Mouse (Mus musculus) forebrain, embryonic 13.5 days (tissue): Measurements from ENCODE around the gene Mrpl3. TPM values are rescaled to one million over a fixed set of nuclear protein-coding genes. Genes with fewer than 3 reads are reported as not detected.
"Not testable (repeated sequence)": the region's sequence is repeated elsewhere in the genome, so short reads cannot be mapped to it uniquely, and the experiment has no call there.

Experiments used
- ATAC-seq: fragments of 200-750 bp; cut with Nextera tagmentation; 2 replicates; pipeline ENCODE4 v1.8.0; 2017
- H3K27ac ChIP-seq: fragments of 300-500 bp; sonication (generic); 2 replicates; pipeline ENCODE4 v1.5.1; 2015; ENCODE audit warnings: inconsistent platforms, mild to moderate bottlenecking, moderate library complexity
- H3K27me3 ChIP-seq: fragments of 300-500 bp; sonication (generic); 2 replicates; pipeline ENCODE4 v1.6.1; 2015; ENCODE audit warnings: mild to moderate bottlenecking, inconsistent platforms
- H3K36me3 ChIP-seq: fragments of 300-500 bp; sonication (generic); 2 replicates; pipeline ENCODE4 v1.6.1; 2015; ENCODE audit warnings: mild to moderate bottlenecking, inconsistent platforms; ENCODE audit not compliant: poor library complexity, severe bottlenecking
- H3K4me1 ChIP-seq: fragments of 300-500 bp; sonication (generic); 2 replicates; pipeline ENCODE4 v1.6.1; 2015; ENCODE audit warnings: inconsistent platforms
- H3K4me2 ChIP-seq: fragments of 300-500 bp; sonication (generic); 2 replicates; pipeline ENCODE4 v1.6.1; 2015; ENCODE audit warnings: inconsistent platforms, mild to moderate bottlenecking, moderate library complexity
- H3K4me3 ChIP-seq: fragments of 300-500 bp; sonication (generic); 2 replicates; pipeline ENCODE4 v1.5.1; 2015; ENCODE audit warnings: mild to moderate bottlenecking, inconsistent platforms
- H3K9ac ChIP-seq: fragments of 300-500 bp; sonication (generic); 2 replicates; pipeline ENCODE4 v1.6.1; 2015; ENCODE audit warnings: mild to moderate bottlenecking, inconsistent platforms
- H3K9me3 ChIP-seq: fragments of 300-500 bp; sonication (generic); replicated peaks from 2 replicates; pipeline ENCODE4 v1.6.1; 2016; ENCODE audit warnings: inconsistent platforms
- WGBS: fragments of 180-500 bp; shearing (Covaris S2); methylation state at CpG from one replicate; pipeline ENCODE4 v1.1.7; 2015; 5-methylcytosine and 5-hydroxymethylcytosine counted together
- polyA plus RNA-seq: library from polyadenylated mRNA; unstranded; fragments of >200 nt; fragmentation: Nextera tagmentation; extraction: Ambion mirVana; gene quantifications from 2 replicates; pipeline ENCODE4 v1.2.1, GENCODE M21; 2015

The Mrpl3 gene
- polyA plus RNA-seq, 1 experiment from 2014 or later, result 110 TPM

- Histone ChIP-seq H3K9me3 (no peaks in the 10 kb centered on the region), H3K27ac (no peak overlapping the region), H3K27me3 (no peaks in the 10 kb centered on the region), H3K4me3 (no peak overlapping the region), H3K4me2 (no peak overlapping the region), H3K4me1 (0 out of 2 replicates have a peak, but pooled peaks cover 4% of the 10 kb centered on the region), H3K36me3 (peaks cover 67% of the 10 kb centered on the region), H3K9ac (no peak overlapping the region)
- WGBS, result 50% methylated on average over 4 of the region's 4 CpGs
- no peak for ATAC-seq
Measured at GRCm38 (mm10) chr9:105072991-105073748, 20.1 kb downstream of the Mrpl3 start.

DNA sequence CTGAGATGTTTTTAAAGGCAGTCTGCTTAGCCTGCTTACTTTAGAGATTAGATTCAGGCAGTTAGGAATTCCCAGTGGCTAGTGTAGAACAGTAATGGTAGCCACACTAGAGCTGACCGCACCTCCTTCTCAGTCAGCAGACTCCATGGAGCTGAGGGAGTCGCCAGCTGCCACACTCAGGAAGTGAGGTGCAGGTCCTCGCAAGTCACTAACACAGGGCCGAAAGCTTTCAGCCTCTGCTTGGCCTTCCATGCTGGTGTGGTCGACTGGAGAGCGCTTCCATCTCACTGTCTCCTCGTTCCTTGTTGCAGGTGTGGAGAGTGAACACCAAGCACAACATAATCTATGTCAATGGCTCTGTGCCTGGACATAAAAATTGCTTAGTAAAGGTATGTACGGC is 21.8 kb downstream of the Mrpl3 start:
- Histone ChIP-seq H3K4me3 (no peak overlapping the region), H3K9me3 (no peaks in the 10 kb centered on the region), H3K27ac (no peak overlapping the region), H3K36me3 (peaks cover 65% of the 10 kb centered on the region), H3K4me1 (no peaks in the 10 kb centered on the region), H3K9ac (no peak overlapping the region), H3K27me3 (no peaks in the 10 kb centered on the region), H3K4me2 (no peak overlapping the region)
- no peak for ATAC-seq
- 88% methylated on average over 8 of the region's 8 CpGs for WGBS

DNA sequence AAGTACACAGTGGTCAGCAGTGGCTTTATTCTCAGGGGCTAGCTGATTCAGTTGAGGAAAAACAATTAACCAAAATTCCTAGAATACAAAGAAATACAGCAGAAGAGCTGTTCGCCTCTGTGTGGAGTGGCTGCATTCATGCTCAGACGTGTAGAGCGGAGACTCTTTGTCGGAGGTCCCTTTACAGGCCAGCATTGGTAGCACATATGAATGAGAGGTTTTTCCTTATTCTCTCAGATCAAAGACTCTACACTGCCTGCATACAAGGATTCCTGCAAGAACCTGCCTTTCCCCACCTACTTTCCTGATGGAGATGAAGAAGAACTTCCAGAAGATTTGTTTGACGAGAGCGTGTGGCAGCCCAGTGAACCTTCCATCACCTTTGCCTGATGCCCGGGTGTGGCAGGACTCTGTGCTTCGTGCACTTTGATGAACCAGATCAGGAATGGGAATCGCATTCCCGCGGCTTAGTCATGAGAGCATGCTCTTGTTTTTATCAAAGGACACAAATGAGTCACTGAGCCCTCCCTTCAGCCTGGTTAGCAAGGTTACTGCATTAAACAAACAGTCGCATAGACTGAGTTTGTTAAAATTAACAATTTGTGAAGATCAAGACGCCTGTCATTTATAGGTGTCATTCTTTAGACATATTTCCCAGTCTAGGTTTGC is 23.9 kb downstream of the Mrpl3 start:
- no peaks in the 10 kb centered on the region for H3K4me1 ChIP-seq
- WGBS, result 90% methylated on average over 13 of the region's 13 CpGs
- H3K27me3 ChIP-seq, result no peaks in the 10 kb centered on the region
- ATAC-seq, result no peak
- no peak overlapping the region for H3K4me2 ChIP-seq
- H3K36me3 ChIP-seq, result peaks cover 50% of the 10 kb centered on the region
- H3K27ac ChIP-seq, result no peak overlapping the region
- no peak overlapping the region for H3K4me3 ChIP-seq
- no peaks in the 10 kb centered on the region for H3K9me3 ChIP-seq
- H3K9ac ChIP-seq, result no peak overlapping the region

- Histone ChIP-seq H3K9me3 (no peaks in the 10 kb centered on the region), H3K27me3 (no peaks in the 10 kb centered on the region), H3K4me3 (no peak overlapping the region), H3K9ac (no peak overlapping the region), H3K27ac (no peak overlapping the region), H3K4me1 (no peaks in the 10 kb centered on the region), H3K36me3 (peaks cover 36% of the 10 kb centered on the region), H3K4me2 (no peak overlapping the region)
- WGBS, result 92% methylated on average over 4 of the region's 4 CpGs
- no peak for ATAC-seq
Measured at GRCm38 (mm10) chr9:105078460-105078859, 25.4 kb downstream of the Mrpl3 start.

DNA sequence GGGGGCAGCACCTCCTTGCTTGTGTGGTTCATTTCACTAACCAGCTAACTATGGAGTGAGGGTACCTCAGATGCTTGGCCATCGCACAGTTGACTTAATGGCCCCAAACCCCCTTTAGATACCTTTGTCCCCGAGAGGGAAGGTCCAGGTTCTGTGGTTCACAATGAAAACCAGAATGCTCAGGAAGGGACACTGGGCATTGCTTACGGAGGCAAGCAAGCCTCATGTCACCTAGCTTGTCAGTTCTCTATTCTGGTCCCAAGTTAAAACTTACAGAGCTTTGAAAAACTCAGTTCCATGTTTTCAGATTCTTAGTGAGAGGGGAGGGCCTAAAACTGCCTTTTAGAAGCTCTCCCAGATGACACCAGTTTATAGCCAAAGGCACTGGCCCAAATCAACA is 27.2 kb downstream of the Mrpl3 start:
- Histone ChIP-seq H3K4me3 (no peak overlapping the region), H3K9ac (no peak overlapping the region), H3K27ac (no peak overlapping the region), H3K36me3 (peaks cover 20% of the 10 kb centered on the region), H3K27me3 (no peaks in the 10 kb centered on the region), H3K4me2 (no peak overlapping the region), H3K9me3 (no peaks in the 10 kb centered on the region), H3K4me1 (no peaks in the 10 kb centered on the region)
- no peak for ATAC-seq
- 89% methylated on average over 3 of the region's 3 CpGs for WGBS

DNA sequence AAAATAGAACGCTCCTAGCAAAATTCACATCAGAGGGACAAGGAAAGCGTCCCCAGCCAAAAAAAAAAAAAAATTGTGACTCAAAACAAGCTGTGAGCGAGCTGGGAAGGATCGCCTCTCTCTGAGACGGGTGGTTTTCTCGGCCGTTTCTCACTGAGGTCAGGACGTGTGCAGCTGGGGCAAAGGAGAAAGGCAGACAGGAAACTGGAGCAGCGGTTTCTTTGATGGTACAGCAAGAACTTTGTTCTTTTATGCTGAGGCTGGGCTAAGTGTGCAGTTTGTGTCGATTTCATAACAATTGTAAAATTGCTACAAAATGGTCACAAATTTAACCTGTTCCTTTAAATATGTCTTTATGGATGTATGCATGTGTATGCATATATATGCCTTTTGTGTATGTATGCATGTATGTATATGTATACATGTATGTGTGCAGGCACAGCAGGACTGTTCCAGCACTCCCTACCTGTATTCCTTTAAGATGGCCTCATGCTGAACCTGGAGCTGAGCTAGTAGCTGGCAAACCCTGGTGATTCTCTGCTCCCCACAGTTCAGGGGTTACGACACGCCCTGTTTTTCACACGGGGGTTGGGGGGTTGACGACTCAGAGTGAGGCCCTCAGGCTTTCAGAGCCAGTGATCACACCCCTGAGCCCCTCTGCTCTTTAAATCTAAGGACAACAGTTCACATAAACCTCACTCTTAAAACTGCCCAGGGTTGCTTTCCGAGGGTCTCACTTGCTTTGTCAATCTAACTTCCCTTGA is 48.0 kb downstream of the Mrpl3 start:
- Histone ChIP-seq H3K4me2 (no peak overlapping the region), H3K9me3 (no peaks in the 10 kb centered on the region), H3K9ac (no peak overlapping the region), H3K36me3 (no peaks in the 10 kb centered on the region), H3K4me1 (no peaks in the 10 kb centered on the region), H3K27me3 (no peaks in the 10 kb centered on the region), H3K4me3 (no peak overlapping the region), H3K27ac (no peak overlapping the region)
- ATAC-seq, result no peak
- WGBS, result 77% methylated on average over 15 of the region's 15 CpGs

DNA sequence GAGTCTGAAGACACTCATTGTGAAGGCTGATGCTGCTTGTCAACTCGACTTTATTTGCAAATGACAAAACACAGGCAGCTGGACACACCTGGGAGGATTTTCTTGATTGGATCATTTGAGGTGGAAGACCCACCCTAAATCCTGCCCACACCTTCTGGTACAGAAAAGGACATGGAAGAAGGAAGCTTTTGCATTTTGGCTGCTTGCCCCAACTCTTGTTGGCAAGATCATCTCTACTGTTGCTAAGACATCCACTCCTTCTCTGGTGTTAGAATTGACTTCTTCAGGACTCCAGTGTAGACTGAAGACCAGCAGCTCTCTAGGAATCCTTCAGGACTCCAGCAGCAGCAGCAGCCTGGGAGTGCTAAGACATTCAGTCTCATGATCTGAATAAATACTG is 48.9 kb downstream of the Mrpl3 start:
- Histone ChIP-seq H3K27me3 (no peaks in the 10 kb centered on the region), H3K36me3 (no peaks in the 10 kb centered on the region), H3K27ac (no peak overlapping the region), H3K4me2 (no peak overlapping the region), H3K4me3 (no peak overlapping the region), H3K9ac (no peak overlapping the region), H3K4me1 (no peaks in the 10 kb centered on the region), H3K9me3 (no peaks in the 10 kb centered on the region)
- ATAC-seq, result no peak
- 58% methylated on average over 1 of the region's 1 CpGs for WGBS

DNA sequence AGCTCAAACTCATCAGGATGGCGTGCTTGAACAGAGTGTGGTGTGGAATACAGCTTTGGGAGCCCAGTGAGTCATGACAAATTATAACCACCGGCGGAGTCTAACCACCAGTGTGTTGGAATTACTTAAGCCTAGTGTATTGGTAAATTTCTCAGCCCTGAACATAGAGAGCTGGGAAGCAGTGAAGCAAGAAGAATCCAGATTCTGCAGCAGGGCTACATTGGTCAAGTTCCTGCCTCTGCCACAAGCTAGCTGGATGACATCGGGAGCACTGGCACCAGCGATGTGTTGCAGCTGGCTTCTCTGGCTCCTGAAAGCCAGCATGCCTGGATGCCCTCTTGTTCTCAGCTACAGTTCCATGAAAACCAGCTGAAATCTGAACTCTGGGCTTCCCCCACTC is 50.9 kb downstream of the Mrpl3 start:
- Histone ChIP-seq H3K27me3 (no peaks in the 10 kb centered on the region), H3K9ac (no peak overlapping the region), H3K9me3 (no peaks in the 10 kb centered on the region), H3K4me2 (no peak overlapping the region), H3K27ac (no peak overlapping the region), H3K4me3 (no peak overlapping the region), H3K36me3 (no peaks in the 10 kb centered on the region), H3K4me1 (no peaks in the 10 kb centered on the region)
- no peak for ATAC-seq
- 89% methylated on average over 5 of the region's 5 CpGs for WGBS

DNA sequence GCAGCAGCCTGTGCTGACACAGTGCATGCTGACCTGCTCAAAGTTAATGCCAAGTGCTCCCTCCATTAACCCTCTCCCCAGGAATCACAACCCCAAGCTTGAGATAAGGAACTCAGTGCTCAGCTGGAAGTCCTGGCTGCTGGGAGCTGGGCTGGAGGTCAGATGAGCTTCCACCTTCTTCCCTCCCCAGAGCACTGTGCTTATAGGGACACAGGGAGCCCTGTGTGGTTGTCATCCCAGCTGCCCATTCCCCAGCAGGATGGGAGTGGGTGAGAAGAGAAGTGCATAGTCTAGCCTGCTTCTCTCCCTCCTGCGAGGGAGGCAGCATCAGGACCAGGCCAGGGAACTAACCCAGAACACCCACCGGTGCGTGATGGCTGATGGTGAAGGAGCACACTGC is 72.2 kb downstream of the Mrpl3 start:
- H3K36me3 ChIP-seq, H3K27ac ChIP-seq, H3K4me2 ChIP-seq, H3K9me3 ChIP-seq, ATAC-seq, H3K27me3 ChIP-seq, H3K4me3 ChIP-seq, H3K9ac ChIP-seq: not testable (repeated sequence)
- WGBS, result 84% methylated on average over 3 of the region's 3 CpGs
- peaks cover 11% of the 10 kb centered on the region for H3K4me1 ChIP-seq

Other genes starting within 250 kb of the Mrpl3 start
- 22.5 and 23.3 TPM in 2 replicates for gene Nudt16, start 78.6 kb downstream of the Mrpl3 start, polyA plus RNA-seq
- gene 1700080E11Rik, start 91.9 kb downstream of the Mrpl3 start, polyA plus RNA-seq, result not detected in 2 replicates